Mouse (Mus musculus) heart, adult 18-20 months (tissue): Measurements from ENCODE around the gene Cntfr. TPM values are rescaled to one million over a fixed set of nuclear protein-coding genes. Genes with fewer than 3 reads are reported as not detected.
"Not testable (repeated sequence)": the region's sequence is repeated elsewhere in the genome, so short reads cannot be mapped to it uniquely, and the experiment has no call there.

ENCODE experiments used
- DNase-seq, 2 experiments: peaks; one replicate each; pipeline ENCODE4 v3.0.0; 2021 to 2022; ENCODE audit warnings: mixed read lengths in 1 of 2
- total RNA-seq, 2 experiments: library from RNA; stranded (reverse); gene quantifications; 2 replicates each; pipeline ENCODE4 v1.2.3; 2021

Gene Cntfr
- total RNA-seq, 2 experiments from 2014 or later: 3.3 to 4.4 TPM

DNA sequence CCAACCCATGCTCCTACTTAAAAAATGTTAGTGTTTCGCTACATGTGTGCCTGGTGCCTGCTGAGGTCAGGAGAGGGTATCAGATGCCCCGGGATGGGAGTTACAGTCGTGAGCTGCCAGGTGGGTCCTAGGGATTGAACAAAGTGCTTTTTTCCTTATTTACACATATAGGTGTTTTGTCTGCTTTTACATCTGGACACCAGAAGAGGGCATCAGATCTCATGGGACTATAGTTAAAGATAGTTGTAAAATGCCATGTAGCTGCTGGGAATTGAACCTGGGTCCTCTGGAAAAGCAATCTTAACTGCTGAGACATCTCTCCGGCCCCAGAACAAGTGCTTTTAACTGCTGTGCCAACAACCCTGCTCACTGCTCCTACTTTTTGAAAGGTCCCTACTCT, 13.3 kb upstream of the Cntfr start:
- DNase-seq: no peak

- peak in 1 of 2 experiments; percentile 81 for DNase-seq
Observed at GRCm38 (mm10) chr4:41708192-41708745, 11.4 kb upstream of the Cntfr start.

DNA sequence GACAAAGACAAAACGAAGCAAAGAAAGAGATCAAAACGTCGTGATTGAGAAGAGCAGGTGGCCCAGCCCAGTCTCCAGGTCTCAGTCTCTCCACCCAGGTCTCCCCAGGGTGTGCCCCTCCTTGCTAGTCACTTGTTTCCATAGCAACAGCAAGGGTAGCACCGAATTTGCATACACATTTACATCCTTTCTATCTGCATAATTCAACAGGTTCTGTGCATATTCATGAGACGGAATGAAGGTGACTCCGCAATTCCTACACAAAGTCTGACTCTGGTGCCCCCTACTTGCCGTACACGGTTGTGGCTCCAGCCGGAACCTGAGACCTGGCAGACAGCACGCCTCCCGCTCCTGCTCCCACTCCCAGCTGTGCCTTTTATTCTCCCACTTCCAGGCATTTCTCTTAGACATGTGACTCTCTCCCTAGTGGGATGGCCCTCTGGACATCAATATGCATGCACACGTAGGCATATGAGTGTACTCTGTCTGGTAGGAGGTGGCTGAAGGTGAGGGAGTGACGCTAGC, 10.2 kb upstream of the Cntfr start:
- DNase-seq: peak; percentile 65 to 76

DNA sequence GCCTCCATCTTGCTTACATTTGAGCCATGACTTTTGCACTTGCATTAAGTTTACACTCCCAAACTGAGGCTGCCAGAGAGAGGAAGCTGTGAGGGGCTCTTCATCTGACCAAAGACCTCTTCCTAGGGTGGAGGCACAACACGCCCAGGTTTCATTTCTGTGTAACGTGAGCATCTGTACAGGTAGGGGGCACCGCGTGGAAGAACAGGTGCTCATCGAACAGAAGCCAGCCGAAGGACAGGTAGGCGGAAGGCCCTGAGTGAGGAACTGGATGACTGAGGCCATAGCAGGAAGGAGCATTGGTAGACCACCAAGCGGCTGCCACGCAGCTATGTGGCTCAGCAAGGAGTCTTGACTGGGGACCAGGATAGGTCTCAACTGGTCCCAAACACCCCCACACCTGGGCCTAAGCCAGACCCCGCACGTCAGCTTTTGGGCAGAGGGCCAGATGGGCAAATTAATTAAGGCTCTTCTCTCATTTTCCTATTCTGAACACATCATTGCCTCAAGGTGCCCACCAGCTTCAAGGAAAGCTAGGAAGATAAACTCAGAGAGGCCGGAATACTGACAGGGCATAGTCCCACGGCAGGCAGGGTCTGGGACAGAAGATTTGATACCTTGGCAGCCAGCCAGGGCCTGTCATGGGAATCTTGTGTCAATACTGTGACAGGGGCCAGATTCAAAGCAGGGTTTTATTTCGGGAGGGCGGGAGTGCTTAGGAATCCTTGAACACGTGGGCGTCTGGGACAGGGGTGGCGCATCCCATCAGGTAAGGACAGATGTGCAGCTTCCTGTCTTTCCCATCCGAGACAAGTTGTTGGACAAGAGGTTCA, 9.2 kb upstream of the Cntfr start:
- DNase-seq: no peak

DNA sequence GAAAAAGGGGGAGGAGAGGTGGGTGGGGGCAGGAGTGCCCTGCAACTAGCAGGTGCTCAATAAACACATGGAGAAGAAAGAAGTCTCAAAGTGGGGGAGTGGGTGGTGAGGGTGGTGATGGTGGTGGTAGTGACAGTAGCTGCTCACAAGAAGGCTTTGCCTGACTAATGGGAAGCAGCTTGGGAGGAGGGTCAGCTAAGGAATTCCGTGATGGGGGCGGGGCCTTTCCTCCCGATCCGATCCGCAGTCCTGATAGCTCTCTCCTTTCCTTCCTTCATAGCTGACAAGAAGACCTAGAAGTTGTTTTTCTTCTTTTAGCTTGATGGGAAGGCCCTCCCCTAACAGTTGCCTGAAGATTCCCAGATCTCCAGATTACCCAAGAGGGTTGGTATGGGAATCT, 7.8 kb upstream of the Cntfr start:
- DNase-seq: no peak

DNA sequence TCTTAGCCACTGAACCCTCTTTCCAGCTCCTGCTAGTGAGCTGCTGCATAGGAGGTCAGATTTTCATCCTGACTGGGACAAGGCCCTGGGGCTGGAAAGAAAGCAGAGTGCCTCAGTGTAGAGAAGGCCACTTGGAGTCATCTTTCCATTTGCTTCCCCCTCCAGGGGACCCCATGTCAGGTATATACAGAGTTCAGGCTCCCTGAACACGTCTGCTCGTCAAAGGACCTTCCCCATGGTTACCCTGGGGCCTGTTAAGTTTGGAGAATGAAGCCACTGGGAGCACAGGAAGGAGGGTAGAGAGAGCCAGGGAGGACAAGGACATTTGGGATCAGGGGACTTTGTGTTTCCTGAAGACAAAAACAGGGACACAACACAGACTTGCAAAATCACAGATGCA, 5.3 kb upstream of the Cntfr start:
- DNase-seq: not testable (repeated sequence)

- not testable (repeated sequence) for DNase-seq
Observed at GRCm38 (mm10) chr4:41700224-41700623, 3.3 kb upstream of the Cntfr start.

DNA sequence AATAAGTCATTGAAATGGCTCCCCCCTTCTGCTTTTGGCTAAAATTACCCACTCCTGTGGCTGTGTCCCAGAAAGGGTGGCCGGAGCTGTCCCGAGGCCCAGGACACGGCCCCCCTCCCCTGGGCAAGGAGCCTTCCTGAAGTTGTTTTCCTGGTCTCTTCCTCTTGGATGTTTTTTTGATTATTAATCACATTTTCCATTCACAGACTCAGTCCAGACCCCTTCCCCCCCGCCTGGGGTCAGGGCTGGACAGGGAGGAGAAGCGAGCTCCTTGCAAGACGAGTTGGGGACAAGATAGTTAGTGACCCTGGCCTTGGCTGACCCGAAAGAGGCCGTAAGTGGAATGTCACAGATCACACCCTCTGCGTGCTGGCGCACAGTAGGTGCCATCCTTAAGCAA, 2.9 kb upstream of the Cntfr start, which contains the start of gene Il11ra1:
TSS of gene Il11ra1 (plus strand) at position 207 of the 400 bp plus-strand sequence.
- DNase-seq: not testable (repeated sequence)

DNA sequence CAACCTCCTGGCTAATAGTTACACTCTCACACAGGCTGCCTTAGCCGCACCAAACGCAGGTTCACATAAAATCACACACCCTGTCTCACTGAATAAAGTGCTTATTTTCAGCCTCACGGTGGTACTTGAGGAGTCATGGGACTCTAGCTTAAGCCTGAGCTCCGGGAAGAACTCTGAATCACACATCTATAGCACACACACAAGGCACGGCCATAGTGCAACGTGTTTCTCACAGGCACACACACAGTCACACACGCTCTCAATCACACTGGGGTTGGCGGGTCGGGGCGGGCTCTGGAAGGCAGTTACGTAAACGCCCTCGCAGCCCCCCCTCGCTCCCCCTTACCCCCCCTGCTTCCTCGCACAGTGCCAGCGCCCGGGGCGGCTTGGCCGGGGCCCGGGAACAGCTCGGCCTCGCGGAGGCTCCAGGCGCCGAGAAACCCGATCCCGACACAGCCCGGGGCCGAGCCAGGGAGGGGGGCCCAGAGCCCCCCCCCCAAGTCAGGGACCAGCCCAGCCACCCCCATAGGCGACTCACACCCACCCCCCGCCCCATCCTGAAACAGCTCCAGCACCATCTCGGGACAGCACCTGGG, 1.6 kb upstream of the Cntfr start:
- DNase-seq: peak; percentile 63 to 72

- DNase-seq: not testable (repeated sequence)
Observed at GRCm38 (mm10) chr4:41696452-41696851, 437 bp downstream of the Cntfr start.

- DNase-seq: not testable (repeated sequence)
Observed at GRCm38 (mm10) chr4:41695800-41696199, 1.1 kb downstream of the Cntfr start.

DNA sequence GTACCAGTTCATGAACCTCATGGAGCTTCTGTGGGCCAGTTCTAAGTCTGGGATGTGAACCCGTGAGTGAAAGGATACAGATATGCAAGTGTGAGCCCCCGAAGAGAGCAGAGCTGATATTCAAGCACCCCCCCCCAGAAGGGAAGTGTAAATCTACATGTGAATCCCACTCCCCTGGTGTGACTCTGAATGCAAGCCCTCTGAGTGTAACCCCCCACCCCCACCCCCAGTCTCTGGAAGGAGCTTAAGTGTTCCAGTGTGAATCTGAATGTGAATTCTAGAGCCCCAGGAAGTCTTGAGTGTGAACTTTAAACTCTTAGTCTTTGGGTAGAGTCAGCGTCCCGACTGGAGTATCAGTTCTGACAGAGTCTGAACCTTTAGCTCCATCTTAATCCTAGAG, 3.4 kb downstream of the Cntfr start:
- not testable (repeated sequence) for DNase-seq

GRCm38 (mm10) chr4:41690014-41690413, 6.9 kb downstream of the Cntfr start:
- not testable (repeated sequence) for DNase-seq

GRCm38 (mm10) chr4:41688562-41688961, 8.3 kb downstream of the Cntfr start:
- not testable (repeated sequence) for DNase-seq

DNA sequence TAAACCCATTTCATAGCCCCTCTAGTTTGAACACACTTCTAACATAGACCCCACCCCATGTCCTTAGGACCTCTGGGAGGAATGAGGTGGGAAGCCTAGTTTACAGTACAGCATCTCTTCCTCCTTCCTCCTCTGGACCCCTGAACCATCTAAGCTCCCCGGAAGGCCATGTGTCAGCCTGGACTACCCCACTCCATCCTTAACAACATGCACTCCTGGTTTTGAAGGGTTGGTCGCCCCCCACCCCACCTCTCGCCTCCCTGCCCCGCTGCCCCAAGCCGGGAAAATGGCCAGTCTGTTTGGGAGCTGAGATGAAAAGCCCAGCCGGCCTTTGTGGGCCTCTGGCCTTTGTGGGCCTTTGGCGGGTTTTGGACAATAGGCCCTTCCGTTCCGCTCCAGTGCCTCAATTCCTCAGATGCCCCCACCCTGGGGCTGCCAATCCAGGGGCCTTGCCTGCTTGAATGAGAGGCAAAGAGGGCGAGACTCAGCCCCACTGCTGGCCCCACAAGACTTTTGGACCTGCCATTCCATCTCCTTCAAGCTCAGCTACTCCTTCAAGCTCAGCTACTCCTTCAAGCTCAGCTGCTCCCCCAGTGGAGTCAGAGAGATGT, 10.9 kb downstream of the Cntfr start:
- DNase-seq: not testable (repeated sequence)

- not testable (repeated sequence) for DNase-seq
Observed at GRCm38 (mm10) chr4:41684931-41685453, 11.9 kb downstream of the Cntfr start.

DNA sequence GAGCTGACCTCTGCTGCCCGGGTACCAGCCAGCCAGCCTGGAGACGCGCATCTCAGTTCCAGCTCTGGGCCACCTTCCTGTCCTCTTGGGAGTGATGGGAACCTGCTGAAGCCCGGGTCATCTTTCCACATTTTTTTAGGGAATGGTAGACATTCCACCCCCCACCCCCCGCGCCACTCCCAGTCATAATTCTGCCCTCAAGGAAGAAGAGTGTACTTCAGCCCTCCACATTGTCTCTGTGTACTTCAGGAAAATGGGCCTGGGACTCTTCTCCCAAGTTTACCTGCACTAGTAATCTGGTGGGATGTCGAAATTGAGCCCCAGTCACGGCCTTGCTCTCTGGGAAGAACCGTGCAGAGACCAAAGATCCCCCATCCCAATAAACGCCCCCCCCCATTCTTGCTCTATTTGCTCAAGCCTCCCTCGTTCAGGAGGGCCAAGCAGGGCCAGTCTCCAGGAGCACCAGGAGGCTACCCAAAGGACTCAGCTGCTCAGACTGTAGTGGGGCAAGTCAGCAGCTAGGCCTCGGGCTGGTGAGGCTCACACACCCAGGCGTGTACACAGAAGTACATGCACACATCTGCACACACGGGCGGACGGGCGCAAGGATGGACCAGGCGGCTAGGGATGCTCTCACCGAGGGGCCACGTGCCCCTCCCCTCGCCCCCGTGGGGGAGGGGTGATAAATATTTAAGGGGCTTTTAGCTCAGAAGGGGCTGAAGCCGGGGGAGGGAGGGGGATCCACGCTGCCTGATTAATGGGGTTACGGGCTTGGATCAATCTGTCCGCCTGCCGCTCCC, 12.6 kb downstream of the Cntfr start:
- not testable (repeated sequence) for DNase-seq

- DNase-seq: not testable (repeated sequence)
Observed at GRCm38 (mm10) chr4:41683303-41683702, 13.6 kb downstream of the Cntfr start.

DNA sequence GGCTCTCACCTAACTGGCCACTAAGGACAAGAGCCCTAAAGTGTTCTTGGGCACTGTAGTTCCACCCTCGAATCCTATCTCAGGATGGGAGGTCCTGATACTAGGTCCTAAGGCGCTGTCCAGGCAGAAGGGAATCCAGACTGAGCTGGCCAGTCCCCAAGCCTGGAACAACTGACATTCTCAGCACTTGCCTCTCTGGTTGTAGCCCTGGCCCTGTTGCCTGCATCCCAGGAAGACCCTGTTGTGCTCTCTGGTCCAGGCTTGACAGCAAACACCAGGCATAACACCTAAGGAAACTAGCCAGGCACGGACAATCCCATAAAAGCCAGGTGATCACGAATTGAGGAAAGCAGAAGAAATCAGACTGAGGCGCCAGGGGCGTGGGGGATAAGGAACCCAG, 14.1 kb downstream of the Cntfr start:
- no peak for DNase-seq

- DNase-seq: no peak
Observed at GRCm38 (mm10) chr4:41681947-41682346, 14.9 kb downstream of the Cntfr start.

GRCm38 (mm10) chr4:41681176-41681575, 15.7 kb downstream of the Cntfr start:
- DNase-seq: no peak
